Mouse (Mus musculus) hindbrain, embryonic 10.5 days (tissue): ENCODE measurements around the gene Bche. TPM values are rescaled to one million over a fixed set of nuclear protein-coding genes. Genes with fewer than 3 reads are reported as not detected.

Experiments used
- DNase-seq: peaks from one replicate; pipeline ENCODE4 v3.0.0-alpha.2; 2017; ENCODE audit warnings: low spot score
- H3K27ac ChIP-seq: fragments of 300-500 bp; sonication (generic); 2 replicates; pipeline ENCODE4 v1.5.1; 2016; ENCODE audit warnings: mild to moderate bottlenecking, moderate library complexity
- H3K27me3 ChIP-seq: fragments of 300-500 bp; sonication (generic); 2 replicates; pipeline ENCODE4 v1.6.1; 2016; ENCODE audit warnings: mild to moderate bottlenecking; ENCODE audit not compliant: poor library complexity, insufficient read depth, severe bottlenecking
- H3K36me3 ChIP-seq: fragments of 300-500 bp; sonication (generic); 2 replicates; pipeline ENCODE4 v1.6.1; 2016; ENCODE audit warnings: mild to moderate bottlenecking, moderate library complexity
- H3K4me1 ChIP-seq: fragments of 300-500 bp; sonication (generic); replicated peaks from 2 replicates; pipeline ENCODE4 v1.6.1; 2016; ENCODE audit warnings: mild to moderate bottlenecking
- H3K4me3 ChIP-seq: fragments of 300-500 bp; sonication (generic); 2 replicates; pipeline ENCODE4 v1.5.1; 2016; ENCODE audit warnings: mild to moderate bottlenecking, moderate library complexity
- H3K9me3 ChIP-seq: fragments of 300-500 bp; sonication (generic); 2 replicates; pipeline ENCODE4 v1.6.1; 2016; ENCODE audit warnings: mild to moderate bottlenecking, moderate library complexity
- WGBS: fragments of 180-500 bp; shearing (Covaris S2); methylation state at CpG from one replicate; pipeline ENCODE4 v1.1.7; 2016; 5-methylcytosine and 5-hydroxymethylcytosine counted together
- polyA plus RNA-seq: library from polyadenylated mRNA; unstranded; fragments of >200 nt; fragmentation: Nextera tagmentation; extraction: Ambion mirVana; gene quantifications from 2 replicates; pipeline ENCODE4 v1.2.1, GENCODE M21; 2016

Gene Bche
- polyA plus RNA-seq, 1 experiment from 2014 or later: 2.4 TPM

- Histone ChIP-seq H3K27me3 (no peaks in the 10 kb centered on the region), H3K9me3 (no peaks in the 10 kb centered on the region), H3K36me3 (no peaks in the 10 kb centered on the region), H3K4me3 (no peak overlapping the region), H3K4me1 (no peaks in the 10 kb centered on the region), H3K27ac (no peak overlapping the region)
- DNase-seq: no peak
- WGBS: 96% methylated on average over 3 of the region's 3 CpGs
Measured at GRCm38 (mm10) chr3:73667245-73668131, 40.7 kb downstream of the Bche start.

DNA sequence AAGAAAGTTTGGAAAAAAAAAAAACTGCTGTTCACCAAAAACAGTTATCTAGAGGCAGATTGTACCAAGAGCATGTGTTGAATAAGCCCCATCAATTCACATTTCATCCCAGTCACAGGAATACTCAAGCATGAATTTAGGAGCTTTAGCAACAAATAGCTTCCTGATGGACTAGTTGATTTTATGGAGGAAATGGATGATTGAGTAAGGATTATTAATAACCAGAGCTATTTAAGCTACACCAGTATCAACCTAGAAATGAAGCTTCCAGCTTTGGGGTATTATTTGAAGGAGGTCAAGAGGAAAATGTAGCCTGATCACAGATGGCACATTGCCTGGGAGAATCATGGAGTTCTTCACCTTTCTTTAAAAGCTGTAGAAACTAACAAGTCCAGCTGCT lies 57.9 kb downstream of the Bche start:
- no peaks in the 10 kb centered on the region for H3K27me3 ChIP-seq
- no peak overlapping the region for H3K4me3 ChIP-seq
- DNase-seq: no peak
- 0 out of 2 replicates have a peak, but pooled peaks cover 5% of the 10 kb centered on the region for H3K9me3 ChIP-seq
- H3K4me1 ChIP-seq: no peaks in the 10 kb centered on the region
- no peaks in the 10 kb centered on the region for H3K36me3 ChIP-seq
- no peak overlapping the region for H3K27ac ChIP-seq

DNA sequence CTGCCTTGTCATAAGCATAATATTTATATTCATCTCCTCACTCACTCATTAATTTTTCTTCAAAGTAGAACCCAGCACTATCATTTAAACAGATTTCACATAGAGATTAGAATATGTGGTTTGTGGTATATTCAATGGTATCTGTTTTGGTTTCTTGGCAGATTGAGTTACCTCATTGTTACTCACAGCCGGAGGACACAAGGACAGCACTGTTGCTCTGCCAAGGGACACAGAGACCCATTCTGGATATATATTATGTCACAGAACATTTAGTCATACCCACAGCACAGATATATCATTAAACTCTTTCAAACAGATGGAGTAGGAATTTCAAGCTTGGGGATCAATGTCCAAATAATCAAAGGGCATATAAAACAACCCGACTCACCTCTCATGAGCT lies 61.2 kb downstream of the Bche start:
- no peaks in the 10 kb centered on the region for H3K36me3 ChIP-seq
- H3K27ac ChIP-seq: no peak overlapping the region
- no peaks in the 10 kb centered on the region for H3K9me3 ChIP-seq
- no peak overlapping the region for H3K4me3 ChIP-seq
- no peaks in the 10 kb centered on the region for H3K4me1 ChIP-seq
- WGBS: 89% methylated on average over 2 of the region's 2 CpGs
- DNase-seq: no peak
- no peaks in the 10 kb centered on the region for H3K27me3 ChIP-seq

DNA sequence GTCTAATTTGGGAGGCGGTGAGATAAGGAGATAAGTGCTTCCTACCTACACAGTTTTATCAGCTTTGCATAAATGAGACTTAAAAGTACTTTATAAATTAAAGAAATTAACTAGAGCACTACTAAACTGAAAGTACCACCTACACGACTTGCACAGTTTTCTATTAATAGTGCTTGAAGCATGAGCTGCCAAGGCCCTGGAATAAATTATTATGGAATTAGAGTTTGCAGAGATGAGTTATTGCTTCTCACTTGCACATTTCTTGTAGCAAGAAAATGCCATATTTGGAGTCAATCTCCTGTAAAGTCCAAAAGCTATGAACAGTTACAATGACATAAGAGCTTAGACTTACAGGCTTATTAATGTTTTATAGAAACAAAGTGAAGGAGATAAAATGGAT lies 96.8 kb downstream of the Bche start:
- Histone ChIP-seq H3K4me3 (no peak overlapping the region), H3K4me1 (no peaks in the 10 kb centered on the region), H3K36me3 (no peaks in the 10 kb centered on the region), H3K9me3 (no peaks in the 10 kb centered on the region), H3K27ac (no peak overlapping the region), H3K27me3 (no peaks in the 10 kb centered on the region)
- 97% methylated on average over 2 of the region's 2 CpGs for WGBS
- no peak for DNase-seq

- DNase-seq: no peak
- H3K27me3 ChIP-seq: no peaks in the 10 kb centered on the region
- H3K36me3 ChIP-seq: no peaks in the 10 kb centered on the region
- no peaks in the 10 kb centered on the region for H3K9me3 ChIP-seq
- 83% methylated on average over 5 of the region's 5 CpGs for WGBS
- H3K4me1 ChIP-seq: no peaks in the 10 kb centered on the region
- H3K4me3 ChIP-seq: no peak overlapping the region
- H3K27ac ChIP-seq: no peak overlapping the region
Measured at GRCm38 (mm10) chr3:73591757-73592533, 116.3 kb downstream of the Bche start.
